ENCODE assay signal across 11 mouse cellular contexts in genomic region chr5:127416536-127416935, GRCm38 (mm10).
DNase-seq lines count a peak whose midpoint lies in the region; ATAC-seq and TF ChIP-seq lines count a peak whose summit lies in the region.
"Had no signal": no experiment of that assay in that cellular context is flagged by ENCODE, and none has a peak within 500 bp of the region (broad histone marks: within the 10 kb centered on the region; RNA-seq: fewer than 3 reads in every experiment).

No protein-coding gene starts in this region.

- no peaks in the 10 kb centered on the region for H3K36me3 ChIP-seq in liver, postnatal 0 days (replicated peaks; ENCODE audit: insufficient read depth, low read length)
- H3K36me3 ChIP-seq: hindbrain, embryonic 12.5 days; limb, embryonic 15.5 days; stomach, embryonic 15.5 days had no signal

- ATAC-seq in liver, postnatal 0 days = no peak

- 57% methylated on average over 7 of the region's 7 CpGs for WGBS in liver, postnatal 0 days (ENCODE audit: insufficient replicate concordance)

- no peak overlapping the region for H3K9ac ChIP-seq in liver, postnatal 0 days (replicated peaks)
- H3K9ac ChIP-seq: hindbrain, embryonic 12.5 days; limb, embryonic 15.5 days; stomach, embryonic 15.5 days had no signal

- no peak overlapping the region for H3K4me2 ChIP-seq in liver, postnatal 0 days (ENCODE audit: low read depth, low read length)
- H3K4me2 ChIP-seq: hindbrain, embryonic 12.5 days; limb, embryonic 15.5 days; stomach, embryonic 15.5 days had no signal

- no peaks in the 10 kb centered on the region for H3K9me3 ChIP-seq in liver, postnatal 0 days (ENCODE audit: low read length)
- H3K9me3 ChIP-seq: hindbrain, embryonic 12.5 days; limb, embryonic 15.5 days; stomach, embryonic 15.5 days had no signal

- H3K27ac ChIP-seq in liver, postnatal 0 days (ENCODE audit: low read depth) = no peak overlapping the region
- H3K27ac ChIP-seq: heart, adult 2 months; hindbrain, embryonic 12.5 days; limb, embryonic 15.5 days; stomach, embryonic 15.5 days had no signal

- no peaks in the 10 kb centered on the region for H3K4me1 ChIP-seq in liver, postnatal 0 days (ENCODE audit: insufficient read depth)
- H3K4me1 ChIP-seq: hindbrain, embryonic 12.5 days; limb, embryonic 15.5 days; stomach, embryonic 15.5 days had no signal

- no peak for TF ChIP-seq CTCF in liver, postnatal 0 days (IDR thresholded peaks at IDR 0.05; ENCODE audit: low read depth)

- TF ChIP-seq EP300 in liver, postnatal 0 days (IDR thresholded peaks at IDR 0.05; ENCODE audit: low read depth) = no peak

- no peaks in the 10 kb centered on the region for H3K27me3 ChIP-seq in liver, postnatal 0 days (ENCODE audit: insufficient read depth, low read length)
- H3K27me3 ChIP-seq: hindbrain, embryonic 12.5 days; limb, embryonic 15.5 days; stomach, embryonic 15.5 days had no signal

- intact Hi-C loops in left cerebral cortex, postnatal 4 days (cut with DNase I) = no loop called here
- intact Hi-C loops in gastrocnemius, postnatal 14 days (cut with DNase I; ENCODE audit: low total_unique reads) = no loop called here

- no peak overlapping the region for H3K4me3 ChIP-seq in liver, postnatal 0 days (ENCODE audit: low read depth, low read length)
- H3K4me3 ChIP-seq: heart, adult 2 months; hindbrain, embryonic 12.5 days; limb, embryonic 15.5 days; stomach, embryonic 15.5 days had no signal

- DNase-seq in left cerebral cortex, adult 11 months (ENCODE audit: low spot score) = peak; percentile 22
- DNase-seq in left cerebral cortex, postnatal 4 days = no peak
- DNase-seq in cerebellum, adult 8-10 months = peak; percentile 48
- DNase-seq in frontal cortex, adult 2 months (ENCODE audit: extremely low spot score in 1 of 2, low spot score in 1 of 2) = peak; percentile 32 to 71
- peak; percentile 13 for DNase-seq in right cerebral cortex, postnatal 14 days
- no peak for DNase-seq in gastrocnemius, postnatal 14 days
- DNase-seq in liver, postnatal 0 days = no peak
- DNase-seq: heart, adult 2 months had no signal

Comparison
In these comparisons a context has a peak if more than half of its experiments do, and no peak if none do; other contexts are left out.
1. DNase-seq: peak in left cerebral cortex, adult 11 months (single experiment), cerebellum, adult 8-10 months (single experiment), frontal cortex, adult 2 months (2 of 2) and right cerebral cortex, postnatal 14 days (single experiment); none in left cerebral cortex, postnatal 4 days (single experiment), gastrocnemius, postnatal 14 days (single experiment) and liver, postnatal 0 days (single experiment).